Mouse (Mus musculus): ENCODE results near the gene Pnma1. TPM values are rescaled to one million over a fixed set of nuclear protein-coding genes. Genes with fewer than 3 reads are reported as not detected.
A peak's percentile ranks its signal among the peaks of the same experiment; 100 is the strongest.

The Pnma1 gene
- polyA plus RNA-seq, 1 experiment from 2014 or later: 0.68 TPM

DNA sequence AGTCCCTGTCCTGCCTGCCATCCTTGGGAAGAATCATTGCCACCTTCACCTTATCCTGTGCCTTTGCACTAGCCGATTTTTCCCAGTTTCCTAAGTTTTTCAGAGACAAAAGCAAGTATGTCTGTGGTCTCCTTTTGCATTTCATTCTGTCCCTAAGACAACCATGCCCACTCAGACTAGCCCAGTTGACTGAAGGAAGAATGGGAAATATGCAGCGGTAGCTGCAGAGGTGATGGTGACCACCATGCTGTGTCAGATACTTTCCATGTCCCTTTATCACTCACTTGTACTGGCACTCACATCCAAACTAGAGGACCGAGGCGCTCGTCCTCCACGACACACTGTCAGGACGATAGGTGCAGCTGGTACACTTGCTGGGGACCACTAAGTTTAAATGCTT lies 11.2 kb downstream of the Pnma1 start:
- Histone ChIP-seq H3K4me1 (ENCODE audit: control insufficient read depth in 2 of 2, insufficient read depth in 2 of 2, low read length in 2 of 2) (no peaks in the 10 kb centered on the region), H3K4me2 (ENCODE audit: low read length) (no peak overlapping the region), H3K36me3 (ENCODE audit: control insufficient read depth, insufficient read depth, low read length) (peaks cover 21% of the 10 kb centered on the region), H3K9ac (ENCODE audit: low read length) (no peak overlapping the region), H3K27me3 (ENCODE audit: control insufficient read depth, insufficient read depth, low read length) (no peaks in the 10 kb centered on the region), H3K9me3 (ENCODE audit: control insufficient read depth, low read length) (no peaks in the 10 kb centered on the region), H3K27ac (replicated peaks in 1 of 2; ENCODE audit: control insufficient read depth in 1 of 2, insufficient read depth in 1 of 2, low read depth in 2 of 2, low read length in 2 of 2) (no peak overlapping the region), H3K4me3 (ENCODE audit: control insufficient read depth in 1 of 2, insufficient read depth in 1 of 2, low read depth in 1 of 2, low read length in 2 of 2) (no peak overlapping the region)
- no peak for ATAC-seq (ENCODE audit: insufficient number of reproducible peaks, insufficient read depth, low FRiP score, low read depth)
- 75% methylated on average over 7 of the region's 7 CpGs for WGBS

DNA sequence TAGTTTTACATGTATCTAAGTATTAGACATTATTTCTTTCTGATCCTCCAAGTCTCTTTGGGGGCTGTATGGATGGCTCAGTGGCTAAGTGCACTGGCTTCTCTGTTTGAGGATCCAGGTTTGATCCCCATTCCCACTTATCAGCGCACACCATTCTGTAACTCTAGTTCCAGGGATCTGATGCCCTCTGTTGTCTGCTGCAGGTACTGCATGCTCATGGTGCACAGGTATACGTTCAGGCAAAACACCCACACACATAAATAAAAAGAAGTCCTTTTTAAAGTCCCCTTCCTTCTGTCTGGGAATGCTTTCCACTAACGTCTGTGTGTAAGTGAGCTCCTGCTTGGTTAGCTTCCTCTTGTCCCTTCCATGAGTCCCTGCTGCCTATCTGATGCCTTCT lies 16.0 kb downstream of the Pnma1 start:
- peaks cover 31% of the 10 kb centered on the region for H3K36me3 ChIP-seq (ENCODE audit: control insufficient read depth, insufficient read depth, low read length)
- no peaks in the 10 kb centered on the region for H3K9me3 ChIP-seq (ENCODE audit: control insufficient read depth, low read length)
- ATAC-seq (ENCODE audit: insufficient number of reproducible peaks, insufficient read depth, low FRiP score, low read depth): no peak
- H3K4me1 ChIP-seq (ENCODE audit: control insufficient read depth in 2 of 2, insufficient read depth in 2 of 2, low read length in 2 of 2): no peaks in the 10 kb centered on the region
- 62% methylated on average over 3 of the region's 3 CpGs for WGBS
- H3K27me3 ChIP-seq (ENCODE audit: control insufficient read depth, insufficient read depth, low read length): no peaks in the 10 kb centered on the region
- no peak overlapping the region for H3K27ac ChIP-seq (replicated peaks in 1 of 2; ENCODE audit: control insufficient read depth in 1 of 2, insufficient read depth in 1 of 2, low read depth in 2 of 2, low read length in 2 of 2)
- no peak overlapping the region for H3K4me2 ChIP-seq (ENCODE audit: low read length)
- H3K4me3 ChIP-seq (ENCODE audit: control insufficient read depth in 1 of 2, insufficient read depth in 1 of 2, low read depth in 1 of 2, low read length in 2 of 2): no peak overlapping the region
- no peak overlapping the region for H3K9ac ChIP-seq (ENCODE audit: low read length)

DNA sequence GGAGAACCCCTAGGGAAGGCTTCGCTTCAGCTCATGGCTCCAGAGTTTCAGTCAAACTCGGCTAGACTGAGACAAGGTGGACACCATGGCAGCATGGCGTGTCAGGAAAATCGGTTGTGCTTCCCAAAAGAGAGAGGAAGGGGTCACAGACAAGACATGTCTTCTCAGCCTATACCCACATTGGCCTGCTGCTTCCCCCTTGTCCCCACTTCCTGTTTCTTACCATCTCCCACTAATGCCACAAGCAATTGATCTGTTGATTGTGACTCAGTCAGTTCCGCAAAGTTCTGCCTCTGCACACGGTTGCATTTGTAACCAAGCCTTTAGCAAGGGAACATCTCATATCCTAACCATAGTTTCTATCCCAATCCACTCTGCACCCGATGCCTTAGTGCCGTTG lies 18.4 kb downstream of the Pnma1 start:
- Histone ChIP-seq H3K27ac (replicated peaks in 1 of 2; ENCODE audit: control insufficient read depth in 1 of 2, insufficient read depth in 1 of 2, low read depth in 2 of 2, low read length in 2 of 2) (no peak overlapping the region), H3K9me3 (ENCODE audit: control insufficient read depth, low read length) (no peaks in the 10 kb centered on the region), H3K36me3 (ENCODE audit: control insufficient read depth, insufficient read depth, low read length) (peaks cover 16% of the 10 kb centered on the region), H3K9ac (ENCODE audit: low read length) (no peak overlapping the region), H3K27me3 (ENCODE audit: control insufficient read depth, insufficient read depth, low read length) (no peaks in the 10 kb centered on the region), H3K4me2 (ENCODE audit: low read length) (no peak overlapping the region), H3K4me3 (ENCODE audit: control insufficient read depth in 1 of 2, insufficient read depth in 1 of 2, low read depth in 1 of 2, low read length in 2 of 2) (no peak overlapping the region), H3K4me1 (ENCODE audit: control insufficient read depth in 2 of 2, insufficient read depth in 2 of 2, low read length in 2 of 2) (no peaks in the 10 kb centered on the region)
- ATAC-seq (ENCODE audit: insufficient number of reproducible peaks, insufficient read depth, low FRiP score, low read depth): no peak
- 90% methylated on average over 8 of the region's 8 CpGs for WGBS

DNA sequence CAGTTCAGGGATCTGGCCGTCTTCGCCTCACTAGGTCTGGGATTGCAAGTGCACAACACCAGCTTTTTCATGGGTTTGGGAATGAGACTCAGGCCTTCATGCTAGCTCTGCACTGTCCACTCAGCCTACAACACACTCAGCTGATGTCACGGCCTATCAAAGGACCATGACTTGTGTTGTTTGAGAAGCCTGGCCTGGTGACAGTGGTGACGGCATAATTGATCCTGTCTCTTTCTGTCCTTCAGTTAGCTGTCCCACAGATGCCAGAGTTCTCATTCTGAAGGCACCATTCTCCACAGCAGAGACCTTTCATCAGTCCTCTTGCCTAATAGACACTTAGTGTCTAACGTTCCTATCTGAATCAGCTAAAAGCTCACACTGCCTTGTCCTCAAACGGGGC lies 19.7 kb downstream of the Pnma1 start:
- H3K9ac ChIP-seq (ENCODE audit: low read length): no peak overlapping the region
- ATAC-seq (ENCODE audit: insufficient number of reproducible peaks, insufficient read depth, low FRiP score, low read depth): no peak
- H3K36me3 ChIP-seq (ENCODE audit: control insufficient read depth, insufficient read depth, low read length): peaks cover 18% of the 10 kb centered on the region
- no peaks in the 10 kb centered on the region for H3K27me3 ChIP-seq (ENCODE audit: control insufficient read depth, insufficient read depth, low read length)
- 78% methylated on average over 6 of the region's 6 CpGs for WGBS
- H3K4me3 ChIP-seq (ENCODE audit: control insufficient read depth in 1 of 2, insufficient read depth in 1 of 2, low read depth in 1 of 2, low read length in 2 of 2): no peak overlapping the region
- no peak overlapping the region for H3K27ac ChIP-seq (replicated peaks in 1 of 2; ENCODE audit: control insufficient read depth in 1 of 2, insufficient read depth in 1 of 2, low read depth in 2 of 2, low read length in 2 of 2)
- H3K4me1 ChIP-seq (ENCODE audit: control insufficient read depth in 2 of 2, insufficient read depth in 2 of 2, low read length in 2 of 2): no peaks in the 10 kb centered on the region
- no peak overlapping the region for H3K4me2 ChIP-seq (ENCODE audit: low read length)
- no peaks in the 10 kb centered on the region for H3K9me3 ChIP-seq (ENCODE audit: control insufficient read depth, low read length)

DNA sequence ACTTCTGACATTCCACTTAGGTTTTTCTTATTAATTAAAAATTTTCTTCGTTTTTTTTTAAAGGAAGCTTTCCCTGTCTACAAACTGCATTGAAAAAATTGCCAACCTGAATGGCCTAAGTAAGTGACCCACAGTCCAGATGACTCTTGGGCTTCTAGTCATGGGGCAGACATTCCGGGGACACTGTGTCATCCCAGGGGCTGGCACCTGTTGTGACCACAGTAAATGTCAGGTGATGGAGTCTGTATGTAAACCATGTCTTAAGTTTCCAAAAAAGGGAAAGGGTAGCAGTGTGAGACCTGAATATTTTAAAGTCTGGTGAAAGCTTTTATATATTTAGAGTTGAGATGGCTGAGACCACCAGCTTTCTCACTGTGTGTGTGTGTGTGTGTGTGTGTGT lies 21.4 kb downstream of the Pnma1 start:
- 66% methylated on average over 2 of the region's 2 CpGs for WGBS
- Histone ChIP-seq H3K4me2 (ENCODE audit: low read length) (no peak overlapping the region), H3K27me3 (ENCODE audit: control insufficient read depth, insufficient read depth, low read length) (no peaks in the 10 kb centered on the region), H3K36me3 (ENCODE audit: control insufficient read depth, insufficient read depth, low read length) (peaks cover 16% of the 10 kb centered on the region), H3K9ac (ENCODE audit: low read length) (no peak overlapping the region), H3K9me3 (ENCODE audit: control insufficient read depth, low read length) (no peaks in the 10 kb centered on the region), H3K4me1 (ENCODE audit: control insufficient read depth in 2 of 2, insufficient read depth in 2 of 2, low read length in 2 of 2) (no peaks in the 10 kb centered on the region), H3K27ac (replicated peaks in 1 of 2; ENCODE audit: control insufficient read depth in 1 of 2, insufficient read depth in 1 of 2, low read depth in 2 of 2, low read length in 2 of 2) (no peak overlapping the region), H3K4me3 (ENCODE audit: control insufficient read depth in 1 of 2, insufficient read depth in 1 of 2, low read depth in 1 of 2, low read length in 2 of 2) (no peak overlapping the region)
- no peak for ATAC-seq (ENCODE audit: insufficient number of reproducible peaks, insufficient read depth, low FRiP score, low read depth)

DNA sequence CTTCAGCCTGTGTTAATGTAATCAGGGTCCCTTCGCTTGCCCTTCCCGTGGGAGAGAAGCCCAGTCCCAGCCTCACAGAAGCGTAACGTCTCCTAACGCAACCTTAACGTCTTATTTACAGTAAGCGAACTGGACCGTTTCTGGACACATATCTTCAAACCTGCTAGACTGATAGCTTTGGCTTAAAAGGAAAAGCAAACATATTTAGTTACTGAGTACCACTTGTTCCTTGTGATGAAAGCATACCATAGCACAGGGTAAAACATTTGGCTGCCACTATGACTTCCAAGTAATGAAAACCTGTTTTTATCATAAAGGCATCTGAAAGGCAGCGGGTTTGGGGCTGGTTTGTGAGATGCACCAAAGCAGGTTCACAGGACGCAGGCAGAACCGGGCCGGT lies 22.4 kb downstream of the Pnma1 start:
- no peak overlapping the region for H3K27ac ChIP-seq (replicated peaks in 1 of 2; ENCODE audit: control insufficient read depth in 1 of 2, insufficient read depth in 1 of 2, low read depth in 2 of 2, low read length in 2 of 2)
- H3K9me3 ChIP-seq (ENCODE audit: control insufficient read depth, low read length): no peaks in the 10 kb centered on the region
- H3K4me3 ChIP-seq (ENCODE audit: control insufficient read depth in 1 of 2, insufficient read depth in 1 of 2, low read depth in 1 of 2, low read length in 2 of 2): no peak overlapping the region
- no peak overlapping the region for H3K9ac ChIP-seq (ENCODE audit: low read length)
- H3K36me3 ChIP-seq (ENCODE audit: control insufficient read depth, insufficient read depth, low read length): peaks cover 12% of the 10 kb centered on the region; the same call in 1 of the 2 replicates
- WGBS: 74% methylated on average over 12 of the region's 12 CpGs
- H3K27me3 ChIP-seq (ENCODE audit: control insufficient read depth, insufficient read depth, low read length): no peaks in the 10 kb centered on the region
- no peaks in the 10 kb centered on the region for H3K4me1 ChIP-seq (ENCODE audit: control insufficient read depth in 2 of 2, insufficient read depth in 2 of 2, low read length in 2 of 2)
- no peak overlapping the region for H3K4me2 ChIP-seq (ENCODE audit: low read length)
- no peak for ATAC-seq (ENCODE audit: insufficient number of reproducible peaks, insufficient read depth, low FRiP score, low read depth)

DNA sequence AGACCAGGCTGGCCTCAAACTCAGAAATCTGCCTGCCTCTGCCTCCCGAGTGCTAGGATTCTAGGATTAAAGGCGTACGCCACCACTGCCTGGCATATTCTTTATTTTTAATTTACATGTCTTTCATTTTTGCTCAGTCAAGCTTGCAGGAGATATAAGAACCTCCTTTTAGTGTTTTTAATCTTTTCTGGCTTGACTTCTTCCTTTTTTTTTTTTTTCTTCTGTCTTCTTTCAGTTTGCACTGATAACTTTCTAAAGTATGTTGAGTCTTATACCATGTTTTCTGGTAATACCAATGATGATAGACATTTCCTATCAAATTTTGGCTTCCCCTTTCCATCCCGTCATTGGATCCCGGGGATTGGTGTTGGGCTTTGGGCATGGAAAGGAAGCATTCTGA lies 28.7 kb downstream of the Pnma1 start:
- H3K27ac ChIP-seq (replicated peaks in 1 of 2; ENCODE audit: control insufficient read depth in 1 of 2, insufficient read depth in 1 of 2, low read depth in 2 of 2, low read length in 2 of 2): no peak overlapping the region
- no peaks in the 10 kb centered on the region for H3K9me3 ChIP-seq (ENCODE audit: control insufficient read depth, low read length)
- WGBS: 92% methylated on average over 5 of the region's 5 CpGs
- H3K36me3 ChIP-seq (ENCODE audit: control insufficient read depth, insufficient read depth, low read length): no peaks in the 10 kb centered on the region
- H3K4me3 ChIP-seq (ENCODE audit: control insufficient read depth in 1 of 2, insufficient read depth in 1 of 2, low read depth in 1 of 2, low read length in 2 of 2): no peak overlapping the region
- no peak for ATAC-seq (ENCODE audit: insufficient number of reproducible peaks, insufficient read depth, low FRiP score, low read depth)
- peaks cover 0 to 7% of the 10 kb centered on the region in 2 experiments; a peak in 2 of 4 replicates for H3K4me1 ChIP-seq (ENCODE audit: control insufficient read depth in 2 of 2, insufficient read depth in 2 of 2, low read length in 2 of 2)
- H3K4me2 ChIP-seq (ENCODE audit: low read length): no peak overlapping the region
- no peak overlapping the region for H3K9ac ChIP-seq (ENCODE audit: low read length)
- no peaks in the 10 kb centered on the region for H3K27me3 ChIP-seq (ENCODE audit: control insufficient read depth, insufficient read depth, low read length)

DNA sequence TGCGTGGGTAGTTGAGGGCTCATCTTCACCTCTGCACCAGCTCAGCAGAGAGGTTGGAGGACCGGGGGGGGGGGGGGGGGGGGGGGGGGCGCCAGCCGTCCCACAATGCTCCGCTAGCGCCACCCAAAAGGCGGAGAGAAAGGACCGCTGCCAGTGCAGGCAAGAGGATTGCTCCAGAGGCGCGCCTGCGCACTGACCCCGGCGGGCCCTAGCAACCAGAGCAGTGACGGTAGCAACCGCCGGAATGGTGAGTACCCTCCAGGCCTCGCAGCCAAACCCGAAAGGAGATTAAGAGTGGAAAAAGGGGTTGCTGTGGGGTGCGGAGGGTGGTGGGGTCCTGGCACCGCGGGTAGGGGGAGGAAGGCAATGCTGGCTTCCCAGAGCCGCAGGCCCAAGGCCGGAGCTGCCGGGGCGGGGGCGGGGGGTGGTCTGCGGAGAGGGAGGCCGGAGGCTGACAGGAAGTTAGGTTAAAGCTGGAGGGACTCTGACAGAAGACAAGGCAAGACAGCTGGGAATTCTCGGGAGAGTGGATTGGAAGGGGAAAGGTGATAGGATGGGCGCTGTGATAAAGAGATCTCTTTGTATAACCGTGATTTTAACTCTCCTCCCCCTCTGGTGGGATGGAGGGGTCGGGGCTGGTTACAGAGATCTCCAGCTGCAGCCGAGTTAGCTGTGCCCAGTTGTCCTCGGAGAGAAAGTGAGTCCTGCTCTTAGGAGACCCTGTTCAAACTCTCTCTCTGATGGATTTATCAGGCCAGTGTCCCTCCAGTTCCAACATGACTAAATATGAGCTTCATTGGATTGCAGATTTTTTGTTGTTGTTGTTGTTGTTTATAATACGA lies 33.9 kb downstream of the Pnma1 start, which contains the start of gene Dnal1:
TSS of gene Dnal1 (plus strand) at position 214 of the 842 bp plus-strand sequence.
- no peak within 1 kb of the TSS; a peak in 1 of 4 replicates for H3K27ac ChIP-seq (replicated peaks in 1 of 2; ENCODE audit: control insufficient read depth in 1 of 2, insufficient read depth in 1 of 2, low read depth in 2 of 2, low read length in 2 of 2)
- no peaks in the 10 kb centered on the region for H3K27me3 ChIP-seq (ENCODE audit: control insufficient read depth, insufficient read depth, low read length)
- ATAC-seq (ENCODE audit: insufficient number of reproducible peaks, insufficient read depth, low FRiP score, low read depth): peak; percentile 85
- 2% methylated on average over 33 of the region's 35 CpGs for WGBS
- H3K4me1 ChIP-seq (ENCODE audit: control insufficient read depth in 2 of 2, insufficient read depth in 2 of 2, low read length in 2 of 2): peaks cover 0 to 7% of the 10 kb centered on the region in 2 experiments; a peak in 2 of 4 replicates
- H3K4me2 ChIP-seq (ENCODE audit: low read length): peak within 1 kb of the TSS; percentile 68
- H3K4me3 ChIP-seq (ENCODE audit: control insufficient read depth in 1 of 2, insufficient read depth in 1 of 2, low read depth in 1 of 2, low read length in 2 of 2): peak within 1 kb of the TSS; percentile 70 to 86
- no peaks in the 10 kb centered on the region for H3K9me3 ChIP-seq (ENCODE audit: control insufficient read depth, low read length)
- H3K9ac ChIP-seq (ENCODE audit: low read length): peak within 1 kb of the TSS; percentile 68
- H3K36me3 ChIP-seq (ENCODE audit: control insufficient read depth, insufficient read depth, low read length): no peaks in the 10 kb centered on the region
